Mouse (Mus musculus): ENCODE results near the gene Noc2l. TPM values are rescaled to one million over a fixed set of nuclear protein-coding genes. Genes with fewer than 3 reads are reported as not detected.
A peak's percentile ranks its signal among the peaks of the same experiment; 100 is the strongest.

The Noc2l gene
- total RNA-seq, 2 experiments from 2014 or later: 18.4 to 31.5 TPM

- peak; percentile 43 for ATAC-seq (replicated peaks; ENCODE audit: low FRiP score, poor library complexity, severe bottlenecking)
Observed at GRCm38 (mm10) chr4:156255078-156255839, 19.4 kb downstream of the Noc2l start, which contains the start of gene Samd11. Gene Samd11, minus strand, starts transcription at chr4:156255657.

Other genes with a start within 250 kb of the Noc2l start
- 1.3 and 5.8 TPM in 2 replicates for gene B3galt6, start 243.4 kb upstream of the Noc2l start, total RNA-seq (2015; ENCODE audit: low replicate concordance)
- gene B3galt6, start 243.4 kb upstream of the Noc2l start, total RNA-seq (2017; ENCODE audit: low replicate concordance): 2.3 TPM in 2 replicates
- 31.4 and 59.1 TPM in 2 replicates for gene Sdf4, start 243.1 kb upstream of the Noc2l start, total RNA-seq (2015; ENCODE audit: low replicate concordance)
- gene Sdf4, start 243.1 kb upstream of the Noc2l start, total RNA-seq (2017; ENCODE audit: low replicate concordance): 92.1 and 127 TPM in 2 replicates
- gene Tnfrsf4, start 222.2 kb upstream of the Noc2l start, total RNA-seq (2015; ENCODE audit: low replicate concordance): 3.4 TPM in 1 of 2 replicates, not detected in the other
- 0.61 and 8.2 TPM in 2 replicates for gene Tnfrsf4, start 222.2 kb upstream of the Noc2l start, total RNA-seq (2017; ENCODE audit: low replicate concordance)
- 2.9 and 26.7 TPM in 2 replicates for gene Tnfrsf18, start 209.8 kb upstream of the Noc2l start, total RNA-seq (2015; ENCODE audit: low replicate concordance)
- gene Tnfrsf18, start 209.8 kb upstream of the Noc2l start, total RNA-seq (2017; ENCODE audit: low replicate concordance): 1.5 and 3.5 TPM in 2 replicates
- gene Ttll10, start 176.6 kb upstream of the Noc2l start, total RNA-seq (2015; ENCODE audit: low replicate concordance): not detected in 2 replicates
- gene Ttll10, start 176.6 kb upstream of the Noc2l start, total RNA-seq (2017; ENCODE audit: low replicate concordance): not detected in 2 replicates
- gene 9430015G10Rik, start 126.0 kb upstream of the Noc2l start, total RNA-seq (2015; ENCODE audit: low replicate concordance): 28.5 and 48.7 TPM in 2 replicates
- 52.1 and 58.6 TPM in 2 replicates for gene 9430015G10Rik, start 126.0 kb upstream of the Noc2l start, total RNA-seq (2017; ENCODE audit: low replicate concordance)
- 0.84 TPM in 1 of 2 replicates, not detected in the other for gene Rnf223, start 105.5 kb upstream of the Noc2l start, total RNA-seq (2015; ENCODE audit: low replicate concordance)
- gene Rnf223, start 105.5 kb upstream of the Noc2l start, total RNA-seq (2017; ENCODE audit: low replicate concordance): 0.30 and 0.90 TPM in 2 replicates
- 107 and 119 TPM in 2 replicates for gene Agrn, start 38.5 kb upstream of the Noc2l start, total RNA-seq (2015; ENCODE audit: low replicate concordance)
- 52.9 and 82.3 TPM in 2 replicates for gene Agrn, start 38.5 kb upstream of the Noc2l start, total RNA-seq (2017; ENCODE audit: low replicate concordance)
- 32.8 and 101 TPM in 2 replicates for gene Isg15, start 35.2 kb upstream of the Noc2l start, total RNA-seq (2015; ENCODE audit: low replicate concordance)
- 71.3 and 108 TPM in 2 replicates for gene Isg15, start 35.2 kb upstream of the Noc2l start, total RNA-seq (2017; ENCODE audit: low replicate concordance)
- 12.2 and 17.3 TPM in 2 replicates for gene AW011738, start 32.7 kb upstream of the Noc2l start, total RNA-seq (2015; ENCODE audit: low replicate concordance)
- gene AW011738, start 32.7 kb upstream of the Noc2l start, total RNA-seq (2017; ENCODE audit: low replicate concordance): 13.1 and 16.0 TPM in 2 replicates
- gene Perm1, start 20.1 kb upstream of the Noc2l start, total RNA-seq (2015; ENCODE audit: low replicate concordance): 4.2 and 7.2 TPM in 2 replicates
- gene Perm1, start 20.1 kb upstream of the Noc2l start, total RNA-seq (2017; ENCODE audit: low replicate concordance): 3.2 and 5.9 TPM in 2 replicates
- 36.9 and 45.8 TPM in 2 replicates for gene Plekhn1, start 1.2 kb upstream of the Noc2l start, total RNA-seq (2015; ENCODE audit: low replicate concordance)
- gene Plekhn1, start 1.2 kb upstream of the Noc2l start, total RNA-seq (2017; ENCODE audit: low replicate concordance): 23.7 and 40.3 TPM in 2 replicates
- gene Samd11, start 19.6 kb downstream of the Noc2l start, total RNA-seq (2015; ENCODE audit: low replicate concordance): 349 and 378 TPM in 2 replicates
- 332 and 337 TPM in 2 replicates for gene Samd11, start 19.6 kb downstream of the Noc2l start, total RNA-seq (2017; ENCODE audit: low replicate concordance)
- not detected in 2 replicates for gene Vmn2r-ps159, start 95.1 kb downstream of the Noc2l start, total RNA-seq (2015; ENCODE audit: low replicate concordance)
- not detected in 2 replicates for gene Vmn2r-ps159, start 95.1 kb downstream of the Noc2l start, total RNA-seq (2017; ENCODE audit: low replicate concordance)